Mouse (Mus musculus) hindbrain, embryonic 13.5 days (tissue): ENCODE measurements around the gene Ddx41. TPM values are rescaled to one million over a fixed set of nuclear protein-coding genes. Genes with fewer than 3 reads are reported as not detected.

ENCODE experiments used
- ATAC-seq: fragments of 200-750 bp; cut with Nextera tagmentation; 2 replicates; pipeline ENCODE4 v1.8.0; 2017; ENCODE audit warnings: moderate TSS enrichment; ENCODE audit not compliant: low FRiP score
- H3K27ac ChIP-seq: fragments of 300-500 bp; sonication (generic); 2 replicates; pipeline ENCODE4 v1.5.1; 2015; ENCODE audit warnings: inconsistent platforms, mild to moderate bottlenecking, moderate library complexity
- H3K27me3 ChIP-seq: fragments of 300-500 bp; sonication (generic); 2 replicates; pipeline ENCODE4 v1.6.1; 2015; ENCODE audit warnings: mild to moderate bottlenecking, inconsistent platforms
- H3K36me3 ChIP-seq: fragments of 300-500 bp; sonication (generic); 2 replicates; pipeline ENCODE4 v1.6.1; 2015; ENCODE audit warnings: mild to moderate bottlenecking, inconsistent platforms
- H3K4me1 ChIP-seq: fragments of 300-500 bp; sonication (generic); replicated peaks from 2 replicates; pipeline ENCODE4 v1.6.1; 2015; ENCODE audit warnings: inconsistent platforms
- H3K4me2 ChIP-seq: fragments of 300-500 bp; sonication (generic); 2 replicates; pipeline ENCODE4 v1.6.1; 2015; ENCODE audit warnings: inconsistent platforms, mild to moderate bottlenecking, moderate library complexity
- H3K4me3 ChIP-seq: fragments of 300-500 bp; sonication (generic); 2 replicates; pipeline ENCODE4 v1.5.1; 2015; ENCODE audit warnings: mild to moderate bottlenecking, inconsistent platforms
- H3K9ac ChIP-seq: fragments of 300-500 bp; sonication (generic); 2 replicates; pipeline ENCODE4 v1.6.1; 2015; ENCODE audit warnings: mild to moderate bottlenecking, inconsistent platforms
- H3K9me3 ChIP-seq: fragments of 300-500 bp; sonication (generic); 2 replicates; pipeline ENCODE4 v1.6.1; 2016; ENCODE audit warnings: inconsistent platforms
- WGBS: fragments of 180-500 bp; shearing (Covaris S2); methylation state at CpG from one replicate; pipeline ENCODE4 v1.1.7; 2015; 5-methylcytosine and 5-hydroxymethylcytosine counted together
- polyA plus RNA-seq: library from polyadenylated mRNA; unstranded; fragments of >200 nt; fragmentation: Nextera tagmentation; extraction: Ambion mirVana; gene quantifications from 2 replicates; pipeline ENCODE4 v1.2.1, GENCODE M21; 2015

Gene Ddx41
- polyA plus RNA-seq, 1 experiment from 2014 or later: 55.6 TPM

- no peak overlapping the region for H3K4me2 ChIP-seq
- no peaks in the 10 kb centered on the region for H3K27me3 ChIP-seq
- WGBS: 49% methylated on average over 11 of the region's 11 CpGs
- peaks cover 56% of the 10 kb centered on the region for H3K36me3 ChIP-seq
- no peaks in the 10 kb centered on the region for H3K9me3 ChIP-seq
- H3K9ac ChIP-seq: no peak overlapping the region
- no peak overlapping the region for H3K4me3 ChIP-seq
- ATAC-seq: no peak
- peaks cover 35% of the 10 kb centered on the region for H3K4me1 ChIP-seq
- H3K27ac ChIP-seq: no peak overlapping the region
Measured at GRCm38 (mm10) chr13:55498906-55499305, 37.6 kb downstream of the Ddx41 start.

- 93% methylated on average over 6 of the region's 6 CpGs for WGBS
- no peak for ATAC-seq
- no peak overlapping the region for H3K27ac ChIP-seq
Measured at GRCm38 (mm10) chr13:55496661-55497060, 39.8 kb downstream of the Ddx41 start.

GRCm38 (mm10) chr13:55495702-55496101 is 40.8 kb downstream of the Ddx41 start:
- Histone ChIP-seq H3K27ac (peak overlapping the region; percentile 58), H3K4me3 (no peak overlapping the region), H3K4me2 (0 out of 2 replicates have a peak overlapping the region, but pooled peaks have one; percentile 9), H3K4me1 (peaks cover 35% of the 10 kb centered on the region), H3K9me3 (no peaks in the 10 kb centered on the region), H3K9ac (no peak overlapping the region), H3K27me3 (0 out of 2 replicates have a peak, but pooled peaks cover 4% of the 10 kb centered on the region), H3K36me3 (peaks cover 26% of the 10 kb centered on the region)
- no peak for ATAC-seq
- WGBS: 18% methylated on average over 4 of the region's 4 CpGs

More at GRCm38 (mm10) chr13:55496661-55497060, 39.8 kb downstream of the Ddx41 start:
- no peaks in the 10 kb centered on the region for H3K27me3 ChIP-seq
- H3K36me3 ChIP-seq: peaks cover 35% of the 10 kb centered on the region
- no peak overlapping the region for H3K4me2 ChIP-seq
- H3K9ac ChIP-seq: no peak overlapping the region
- H3K4me3 ChIP-seq: no peak overlapping the region
- H3K4me1 ChIP-seq: peaks cover 35% of the 10 kb centered on the region
- H3K9me3 ChIP-seq: no peaks in the 10 kb centered on the region

GRCm38 (mm10) chr13:55494883-55495621 is 41.4 kb downstream of the Ddx41 start:
- ATAC-seq: peak; percentile 29
- no peak overlapping the region for H3K27ac ChIP-seq
- peaks cover 20% of the 10 kb centered on the region for H3K36me3 ChIP-seq
- no peaks in the 10 kb centered on the region for H3K9me3 ChIP-seq
- WGBS: 25% methylated on average over 18 of the region's 18 CpGs
- H3K4me3 ChIP-seq: no peak overlapping the region
- H3K9ac ChIP-seq: peak overlapping the region; percentile 24; the same call in 1 of the 2 replicates
- H3K4me1 ChIP-seq: peaks cover 35% of the 10 kb centered on the region
- no peak overlapping the region for H3K4me2 ChIP-seq
- H3K27me3 ChIP-seq: 0 out of 2 replicates have a peak, but pooled peaks cover 4% of the 10 kb centered on the region

- Histone ChIP-seq H3K4me1 (peaks cover 35% of the 10 kb centered on the region), H3K9ac (no peak overlapping the region; the same call in 1 of the 2 replicates), H3K4me2 (no peak overlapping the region), H3K27me3 (0 out of 2 replicates have a peak, but pooled peaks cover 4% of the 10 kb centered on the region), H3K4me3 (no peak overlapping the region), H3K9me3 (no peaks in the 10 kb centered on the region), H3K36me3 (peaks cover 16% of the 10 kb centered on the region), H3K27ac (no peak overlapping the region)
- WGBS: 28% methylated on average over 2 of the region's 2 CpGs
- ATAC-seq: no peak
Measured at GRCm38 (mm10) chr13:55494257-55494656, 42.2 kb downstream of the Ddx41 start.

- peaks cover 47% of the 10 kb centered on the region for H3K4me1 ChIP-seq
- H3K4me2 ChIP-seq: peak within 1 kb of the TSS; percentile 99
- peak within 1 kb of the TSS; percentile 100 for H3K4me3 ChIP-seq
- peak; percentile 78 for ATAC-seq
- H3K9ac ChIP-seq: peak within 1 kb of the TSS; percentile 100
- peak within 1 kb of the TSS; percentile 100 for H3K27ac ChIP-seq
- H3K9me3 ChIP-seq: no peaks in the 10 kb centered on the region
- whole genome bisulfite sequencing: 2% methylated on average over 42 of the region's 83 CpGs
- H3K36me3 ChIP-seq: peaks cover 9% of the 10 kb centered on the region
- H3K27me3 ChIP-seq: 0 out of 2 replicates have a peak, but pooled peaks cover 4% of the 10 kb centered on the region
Measured at GRCm38 (mm10) chr13:55487578-55488498, 48.6 kb downstream of the Ddx41 start, which contains the start of gene Dbn1. Gene Dbn1, minus strand, starts transcription at chr13:55488111.

GRCm38 (mm10) chr13:55486916-55487577 is 49.4 kb downstream of the Ddx41 start:
- H3K27ac ChIP-seq: peak overlapping the region; percentile 100
- peak overlapping the region; percentile 100 for H3K4me3 ChIP-seq
- H3K4me2 ChIP-seq: peak overlapping the region; percentile 99
- H3K9me3 ChIP-seq: no peaks in the 10 kb centered on the region
- peak overlapping the region; percentile 100 for H3K9ac ChIP-seq
- peaks cover 55% of the 10 kb centered on the region for H3K4me1 ChIP-seq
- 0 out of 2 replicates have a peak, but pooled peaks cover 4% of the 10 kb centered on the region for H3K27me3 ChIP-seq
- under 1% methylated on average over 24 of the region's 29 CpGs for WGBS
- H3K36me3 ChIP-seq: peaks cover 17% of the 10 kb centered on the region
- peak; percentile 44 for ATAC-seq

GRCm38 (mm10) chr13:55486029-55486794 is 50.2 kb downstream of the Ddx41 start:
- Histone ChIP-seq H3K4me1 (peaks cover 59% of the 10 kb centered on the region), H3K36me3 (peaks cover 25% of the 10 kb centered on the region), H3K9me3 (no peaks in the 10 kb centered on the region), H3K27ac (peak overlapping the region; percentile 100), H3K27me3 (0 out of 2 replicates have a peak, but pooled peaks cover 2% of the 10 kb centered on the region), H3K9ac (peak overlapping the region; percentile 100), H3K4me2 (peak overlapping the region; percentile 99), H3K4me3 (peak overlapping the region; percentile 100)
- WGBS: 24% methylated on average over 14 of the region's 14 CpGs
- no peak for ATAC-seq

- peaks cover 59% of the 10 kb centered on the region for H3K4me1 ChIP-seq
- peak overlapping the region; percentile 100 for H3K4me3 ChIP-seq
- no peaks in the 10 kb centered on the region for H3K27me3 ChIP-seq
- H3K4me2 ChIP-seq: peak overlapping the region; percentile 99
- H3K9ac ChIP-seq: peak overlapping the region; percentile 100
- H3K36me3 ChIP-seq: peaks cover 41% of the 10 kb centered on the region
- peak overlapping the region; percentile 100 for H3K27ac ChIP-seq
- H3K9me3 ChIP-seq: no peaks in the 10 kb centered on the region
- ATAC-seq: no peak
- WGBS: 9% methylated on average over 7 of the region's 7 CpGs
Measured at GRCm38 (mm10) chr13:55484520-55485088, 51.9 kb downstream of the Ddx41 start.

GRCm38 (mm10) chr13:55483593-55483992 is 52.9 kb downstream of the Ddx41 start:
- no peaks in the 10 kb centered on the region for H3K9me3 ChIP-seq
- peak overlapping the region; percentile 100 for H3K27ac ChIP-seq
- H3K9ac ChIP-seq: peak overlapping the region; percentile 100
- no peaks in the 10 kb centered on the region for H3K27me3 ChIP-seq
- H3K4me2 ChIP-seq: peak overlapping the region; percentile 99
- H3K36me3 ChIP-seq: peaks cover 51% of the 10 kb centered on the region
- 13% methylated on average over 15 of the region's 15 CpGs for WGBS
- H3K4me3 ChIP-seq: peak overlapping the region; percentile 100
- peak; percentile 80 for ATAC-seq
- H3K4me1 ChIP-seq: peaks cover 59% of the 10 kb centered on the region

GRCm38 (mm10) chr13:55483071-55483470 is 53.4 kb downstream of the Ddx41 start:
- WGBS: 30% methylated on average over 9 of the region's 9 CpGs
- no peaks in the 10 kb centered on the region for H3K9me3 ChIP-seq
- peaks cover 54% of the 10 kb centered on the region for H3K4me1 ChIP-seq
- H3K27me3 ChIP-seq: no peaks in the 10 kb centered on the region
- peak overlapping the region; percentile 100 for H3K4me3 ChIP-seq
- H3K4me2 ChIP-seq: peak overlapping the region; percentile 99
- H3K9ac ChIP-seq: peak overlapping the region; percentile 100
- H3K36me3 ChIP-seq: peaks cover 56% of the 10 kb centered on the region
- peak overlapping the region; percentile 100 for H3K27ac ChIP-seq
- ATAC-seq: no peak
